Mouse (Mus musculus) cerebral cortex, adult 2 months (tissue): ENCODE data around the gene Sbpl.

Source experiments
- WGBS: fragments of 180-500 bp; shearing (Covaris S2); methylation state at CpG from one replicate; pipeline ENCODE4 v1.1.7; 2018; 5-methylcytosine and 5-hydroxymethylcytosine counted together

The Sbpl gene

GRCm38 (mm10) chr17:23961573-23962122 is 6.6 kb upstream of the Sbpl start:
- WGBS: 51% methylated on average over 4 of the region's 4 CpGs

GRCm38 (mm10) chr17:23960084-23960738 is 5.1 kb upstream of the Sbpl start:
- WGBS: 37% methylated on average over 3 of the region's 3 CpGs

- WGBS: 45% methylated on average over 4 of the region's 4 CpGs
Measured at GRCm38 (mm10) chr17:23950828-23951227, 4.2 kb downstream of the Sbpl start.

GRCm38 (mm10) chr17:23949068-23949467 is 6.0 kb downstream of the Sbpl start:
- 87% methylated on average over 2 of the region's 2 CpGs for WGBS

GRCm38 (mm10) chr17:23947486-23947885 is 7.6 kb downstream of the Sbpl start:
- WGBS: 46% methylated on average over 4 of the region's 4 CpGs

GRCm38 (mm10) chr17:23941372-23941771 is 13.7 kb downstream of the Sbpl start, which contains the start of gene Sbp:
Gene Sbp (plus strand): TSS chr17:23941672.

GRCm38 (mm10) chr17:23931157-23931556 is 23.9 kb downstream of the Sbpl start:
- 84% methylated on average over 5 of the region's 5 CpGs for WGBS

GRCm38 (mm10) chr17:23925090-23925493 is 30.0 kb downstream of the Sbpl start:
- under 1% methylated on average over 14 of the region's 14 CpGs for WGBS

- under 1% methylated on average over 29 of the region's 29 CpGs for WGBS
Measured at GRCm38 (mm10) chr17:23924531-23925007, 30.5 kb downstream of the Sbpl start.

GRCm38 (mm10) chr17:23917158-23917557 is 37.9 kb downstream of the Sbpl start, which contains the start of gene Dcpp3:
Gene Dcpp3 (plus strand): TSS chr17:23917458.
- WGBS: 85% methylated on average over 4 of the region's 4 CpGs
